Mouse (Mus musculus) E14TG2a.4 (cell line): ENCODE data around the gene Odf2.

ENCODE experiments used
- CTCF ChIP-seq: conservative IDR thresholded peaks from 2 replicates; pipeline ENCODE4 v1.5.1; 2014; ENCODE audit warnings: low read length
- POU5F1 ChIP-seq: IDR thresholded peaks from 2 replicates; pipeline ENCODE4 v1.6.1; 2014; ENCODE audit warnings: low read length, borderline replicate concordance

GRCm38 (mm10) chr2:29917621-29918020, 28.6 kb downstream of the Odf2 start:
- TF ChIP-seq CTCF (no peak), POU5F1 (no peak)
